Mouse (Mus musculus): ENCODE results near the gene Cysrt1. TPM values are rescaled to one million over a fixed set of nuclear protein-coding genes. Genes with fewer than 3 reads are reported as not detected.

Cysrt1 gene
- polyA plus RNA-seq, 1 experiment from 2014 or later: 66.0 TPM

DNA sequence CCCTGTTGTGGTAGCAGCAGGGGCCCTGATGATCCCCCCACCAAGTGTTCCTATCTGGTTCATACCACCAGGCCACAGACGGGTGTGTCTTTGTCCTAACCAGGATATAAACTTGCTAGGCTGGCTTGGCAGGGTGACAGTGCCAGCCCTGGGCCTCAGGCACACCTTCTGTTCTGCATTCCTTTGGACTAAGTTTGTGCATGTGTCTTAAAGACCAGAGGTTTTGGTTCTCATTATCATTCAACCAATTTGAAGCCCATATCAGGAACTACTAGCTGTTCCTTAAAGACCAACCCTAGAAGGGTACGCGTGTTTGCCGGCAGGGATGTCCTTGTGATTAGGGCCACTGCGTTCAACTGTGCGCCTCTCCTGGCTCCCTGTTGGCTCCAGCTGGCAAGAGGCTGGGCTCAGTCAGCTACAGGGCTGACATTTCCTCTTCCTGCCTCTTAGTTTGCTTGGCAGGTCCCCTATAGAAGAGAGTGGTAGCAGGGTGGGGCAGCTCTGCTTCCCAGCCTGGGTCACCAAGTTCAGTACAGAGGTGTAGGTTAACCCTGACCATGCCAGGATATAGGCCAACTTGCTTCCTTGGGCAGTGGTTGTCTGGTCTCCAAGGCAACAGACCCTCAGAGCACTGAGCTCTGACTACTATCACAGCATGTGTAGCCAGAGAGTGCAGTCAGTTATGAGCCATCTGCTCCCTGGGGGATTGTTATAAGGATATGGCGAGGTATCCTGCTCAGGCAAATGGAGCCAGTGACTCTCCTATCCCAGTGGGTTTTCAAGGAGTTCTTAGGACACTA is 44.8 kb upstream of the Cysrt1 start:
- 27% methylated on average over 7 of the region's 7 CpGs for WGBS

DNA sequence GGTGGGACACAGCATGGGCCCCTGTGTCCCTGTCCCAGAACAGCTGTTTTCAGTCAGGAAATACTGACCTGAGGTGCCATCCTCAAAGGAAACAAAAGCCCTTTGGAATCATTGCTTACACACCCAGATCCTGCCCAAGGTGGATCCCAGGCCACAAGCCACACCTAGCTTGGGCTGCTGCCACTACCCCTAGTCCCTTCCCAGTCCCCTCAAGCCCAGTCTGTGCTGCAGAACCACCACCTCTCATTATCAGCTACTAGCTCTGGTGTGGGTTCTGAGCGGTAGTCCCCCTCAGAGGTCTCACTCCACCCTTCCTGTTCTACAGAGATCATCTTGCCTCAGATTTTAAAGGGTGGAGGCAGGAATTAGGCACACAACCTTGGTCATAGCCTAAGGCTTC is 44.1 kb upstream of the Cysrt1 start:
- Histone ChIP-seq H3K9ac (ENCODE audit: low read length) (peak overlapping the region; percentile 45; the same call in 1 of the 2 replicates), H3K27me3 (ENCODE audit: control insufficient read depth, insufficient read depth, low read length) (peaks cover 27% of the 10 kb centered on the region), H3K4me2 (ENCODE audit: low read depth, low read length) (peak overlapping the region; percentile 32; the same call in 1 of the 2 replicates), H3K27ac (ENCODE audit: low read length) (peak overlapping the region; percentile 97), H3K4me1 (ENCODE audit: control insufficient read depth, insufficient read depth, low read length) (peaks cover 39% of the 10 kb centered on the region), H3K36me3 (ENCODE audit: control insufficient read depth, insufficient read depth, low read length) (peaks cover 14% of the 10 kb centered on the region), H3K4me3 (replicated peaks; ENCODE audit: low read length) (no peak overlapping the region), H3K9me3 (replicated peaks; ENCODE audit: control insufficient read depth, low read length) (no peaks in the 10 kb centered on the region)
- 0 out of 2 replicates have a peak, but pooled peaks have one; percentile 35 for ATAC-seq (ENCODE audit: insufficient read depth, low FRiP score)
- 44% methylated on average over 1 of the region's 1 CpGs for WGBS

More for the DNA sequence above, 44.8 kb upstream of the Cysrt1 start:
- H3K27ac ChIP-seq (ENCODE audit: low read length): peak overlapping the region; percentile 97
- H3K4me2 ChIP-seq (ENCODE audit: low read depth, low read length): peak overlapping the region; percentile 32; the same call in 1 of the 2 replicates
- peak; percentile 80 for ATAC-seq (ENCODE audit: insufficient read depth, low FRiP score)
- H3K36me3 ChIP-seq (ENCODE audit: control insufficient read depth, insufficient read depth, low read length): peaks cover 14% of the 10 kb centered on the region
- no peak overlapping the region for H3K4me3 ChIP-seq (replicated peaks; ENCODE audit: low read length)
- H3K9me3 ChIP-seq (replicated peaks; ENCODE audit: control insufficient read depth, low read length): no peaks in the 10 kb centered on the region
- peak overlapping the region; percentile 42; the same call in 1 of the 2 replicates for H3K9ac ChIP-seq (ENCODE audit: low read length)
- H3K4me1 ChIP-seq (ENCODE audit: control insufficient read depth, insufficient read depth, low read length): peaks cover 45% of the 10 kb centered on the region
- peaks cover 34% of the 10 kb centered on the region for H3K27me3 ChIP-seq (ENCODE audit: control insufficient read depth, insufficient read depth, low read length)

DNA sequence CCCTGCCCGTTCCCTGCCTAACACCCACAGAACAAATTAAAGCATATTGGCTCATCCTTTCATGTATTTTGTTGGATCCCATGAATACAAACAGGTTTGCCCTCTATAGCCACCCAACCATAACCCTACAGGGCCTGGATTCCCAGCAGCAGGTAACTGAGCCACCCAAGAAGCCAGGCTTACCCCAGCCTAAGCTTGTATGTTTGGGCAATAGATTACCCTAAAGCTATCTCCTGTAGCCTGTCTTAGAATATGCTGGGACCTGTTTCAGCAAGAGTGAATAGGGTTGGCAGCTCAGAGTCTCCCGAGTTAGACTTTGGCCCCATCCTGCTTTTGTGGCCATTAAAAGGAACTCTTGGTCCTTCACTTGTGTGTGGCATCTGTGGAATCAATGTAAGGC is 43.3 kb upstream of the Cysrt1 start:
- WGBS: 77% methylated on average over 2 of the region's 2 CpGs
- ATAC-seq (ENCODE audit: insufficient read depth, low FRiP score): no peak
- H3K9ac ChIP-seq (ENCODE audit: low read length): no peak overlapping the region
- H3K4me3 ChIP-seq (replicated peaks; ENCODE audit: low read length): no peak overlapping the region
- no peaks in the 10 kb centered on the region for H3K9me3 ChIP-seq (replicated peaks; ENCODE audit: control insufficient read depth, low read length)
- H3K4me2 ChIP-seq (ENCODE audit: low read depth, low read length): no peak overlapping the region
- peaks cover 39% of the 10 kb centered on the region for H3K4me1 ChIP-seq (ENCODE audit: control insufficient read depth, insufficient read depth, low read length)
- peaks cover 19% of the 10 kb centered on the region for H3K27me3 ChIP-seq (ENCODE audit: control insufficient read depth, insufficient read depth, low read length)
- peaks cover 14% of the 10 kb centered on the region for H3K36me3 ChIP-seq (ENCODE audit: control insufficient read depth, insufficient read depth, low read length)
- H3K27ac ChIP-seq (ENCODE audit: low read length): peak overlapping the region; percentile 97

DNA sequence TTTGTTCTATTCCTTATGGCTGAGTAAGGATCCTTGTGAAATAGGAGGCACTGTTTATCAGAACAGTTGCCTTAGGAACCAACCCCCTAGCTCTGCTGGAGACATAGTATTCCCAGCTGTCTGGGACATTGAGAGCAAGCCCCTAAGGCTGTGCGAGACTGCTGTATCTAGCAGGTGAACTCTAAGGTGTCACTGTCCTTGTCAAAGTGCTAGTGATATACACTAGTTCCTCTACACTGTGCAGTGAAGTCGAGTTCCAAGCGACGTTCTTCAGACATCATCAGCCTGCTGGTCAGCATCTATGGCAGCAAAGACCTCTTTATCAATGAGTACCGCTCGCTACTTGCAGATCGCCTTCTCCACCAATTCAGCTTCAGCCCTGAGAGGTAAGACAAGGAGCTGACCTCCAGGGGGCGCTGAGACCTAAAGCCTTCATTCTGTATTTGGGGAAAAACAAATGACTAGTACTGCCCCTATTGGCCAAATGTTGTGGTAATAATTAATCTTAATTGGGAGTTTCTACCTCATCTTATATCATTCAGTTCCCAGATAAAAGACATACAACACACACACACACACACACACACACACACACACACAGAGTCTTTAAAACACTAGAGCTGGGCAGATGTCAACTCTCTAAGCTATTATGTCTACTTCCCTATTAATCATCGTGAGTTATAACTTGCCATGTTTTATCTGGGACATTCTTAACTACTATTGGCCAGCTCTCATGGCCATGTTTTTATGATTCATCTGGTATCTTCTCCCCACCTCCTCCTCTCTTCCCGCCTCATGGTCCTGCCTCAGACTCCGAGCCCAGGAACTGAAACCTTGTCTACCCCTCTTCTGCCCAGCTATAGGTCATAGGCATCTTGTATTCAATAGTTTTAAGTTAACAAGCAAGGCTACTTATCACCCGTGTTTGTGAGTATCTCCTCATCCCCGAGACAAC is 37.0 kb upstream of the Cysrt1 start:
- H3K4me3 ChIP-seq (replicated peaks; ENCODE audit: low read length): no peak overlapping the region
- no peak overlapping the region for H3K9ac ChIP-seq (ENCODE audit: low read length)
- H3K4me1 ChIP-seq (ENCODE audit: control insufficient read depth, insufficient read depth, low read length): peaks cover 1% of the 10 kb centered on the region; the same call in 1 of the 2 replicates
- H3K36me3 ChIP-seq (ENCODE audit: control insufficient read depth, insufficient read depth, low read length): peaks cover 36% of the 10 kb centered on the region
- no peak overlapping the region for H3K27ac ChIP-seq (ENCODE audit: low read length)
- 58% methylated on average over 13 of the region's 13 CpGs for WGBS
- H3K27me3 ChIP-seq (ENCODE audit: control insufficient read depth, insufficient read depth, low read length): no peaks in the 10 kb centered on the region
- no peak overlapping the region for H3K4me2 ChIP-seq (ENCODE audit: low read depth, low read length)
- H3K9me3 ChIP-seq (replicated peaks; ENCODE audit: control insufficient read depth, low read length): no peaks in the 10 kb centered on the region
- peak; percentile 59; the same call in 1 of the 2 replicates for ATAC-seq (ENCODE audit: insufficient read depth, low FRiP score)

DNA sequence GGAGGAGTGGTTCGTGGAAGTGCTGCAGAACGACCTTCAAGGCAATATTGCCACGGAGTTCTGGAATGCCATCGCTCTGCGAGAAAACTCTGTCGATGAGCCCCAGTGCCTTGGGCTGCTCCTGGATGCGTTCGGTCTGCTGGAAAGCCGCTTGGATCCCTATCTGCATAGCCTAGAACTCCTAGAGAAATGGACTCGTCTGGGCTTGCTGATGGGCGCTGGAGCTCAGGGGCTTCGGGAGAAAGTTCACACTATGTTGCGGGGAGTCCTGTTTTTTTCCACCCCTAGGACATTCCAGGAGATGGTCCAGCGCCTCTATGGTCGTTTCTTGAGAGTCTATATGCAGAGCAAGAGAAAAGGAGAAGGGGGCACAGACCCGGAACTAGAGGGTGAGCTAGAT is 30.8 kb upstream of the Cysrt1 start:
- WGBS: 33% methylated on average over 16 of the region's 16 CpGs
- H3K9me3 ChIP-seq (replicated peaks; ENCODE audit: control insufficient read depth, low read length): no peaks in the 10 kb centered on the region
- H3K4me2 ChIP-seq (ENCODE audit: low read depth, low read length): peak overlapping the region; percentile 94
- H3K36me3 ChIP-seq (ENCODE audit: control insufficient read depth, insufficient read depth, low read length): peaks cover 35% of the 10 kb centered on the region
- peak overlapping the region; percentile 68; the same call in 1 of the 2 replicates for H3K27ac ChIP-seq (ENCODE audit: low read length)
- ATAC-seq (ENCODE audit: insufficient read depth, low FRiP score): no peak
- H3K27me3 ChIP-seq (ENCODE audit: control insufficient read depth, insufficient read depth, low read length): no peaks in the 10 kb centered on the region
- H3K4me3 ChIP-seq (replicated peaks; ENCODE audit: low read length): peak overlapping the region; percentile 93
- peak overlapping the region; percentile 94 for H3K9ac ChIP-seq (ENCODE audit: low read length)
- H3K4me1 ChIP-seq (ENCODE audit: control insufficient read depth, insufficient read depth, low read length): peaks cover 23% of the 10 kb centered on the region

DNA sequence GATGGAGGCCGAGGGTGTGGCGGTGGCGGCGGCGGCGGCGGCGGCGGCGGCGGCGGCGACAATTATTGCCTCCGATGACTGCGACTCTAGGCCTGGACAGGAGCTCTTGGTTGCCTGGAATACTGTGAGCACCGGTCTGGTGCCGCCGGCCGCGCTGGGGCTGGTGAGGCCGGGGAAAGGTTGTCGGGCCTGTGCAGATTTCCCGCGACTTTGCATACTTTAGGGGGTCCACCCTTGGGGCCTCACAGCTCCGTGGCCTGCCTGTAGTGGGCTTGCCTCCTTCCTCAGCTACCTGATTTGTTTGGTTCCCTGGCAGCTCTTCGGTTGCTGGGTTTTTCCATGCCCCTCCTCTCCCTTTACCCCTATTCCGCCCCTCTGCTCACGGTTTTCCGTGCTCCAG is 30.3 kb upstream of the Cysrt1 start:
- under 1% methylated on average over 29 of the region's 29 CpGs for WGBS
- H3K9me3 ChIP-seq (replicated peaks; ENCODE audit: control insufficient read depth, low read length): no peaks in the 10 kb centered on the region
- no peaks in the 10 kb centered on the region for H3K27me3 ChIP-seq (ENCODE audit: control insufficient read depth, insufficient read depth, low read length)
- peak overlapping the region; percentile 94 for H3K4me2 ChIP-seq (ENCODE audit: low read depth, low read length)
- ATAC-seq (ENCODE audit: insufficient read depth, low FRiP score): peak; percentile 37; the same call in 1 of the 2 replicates
- H3K4me1 ChIP-seq (ENCODE audit: control insufficient read depth, insufficient read depth, low read length): peaks cover 28% of the 10 kb centered on the region
- peak overlapping the region; percentile 93 for H3K4me3 ChIP-seq (replicated peaks; ENCODE audit: low read length)
- H3K27ac ChIP-seq (ENCODE audit: low read length): peak overlapping the region; percentile 68
- peak overlapping the region; percentile 94 for H3K9ac ChIP-seq (ENCODE audit: low read length)
- peaks cover 31% of the 10 kb centered on the region for H3K36me3 ChIP-seq (ENCODE audit: control insufficient read depth, insufficient read depth, low read length)

DNA sequence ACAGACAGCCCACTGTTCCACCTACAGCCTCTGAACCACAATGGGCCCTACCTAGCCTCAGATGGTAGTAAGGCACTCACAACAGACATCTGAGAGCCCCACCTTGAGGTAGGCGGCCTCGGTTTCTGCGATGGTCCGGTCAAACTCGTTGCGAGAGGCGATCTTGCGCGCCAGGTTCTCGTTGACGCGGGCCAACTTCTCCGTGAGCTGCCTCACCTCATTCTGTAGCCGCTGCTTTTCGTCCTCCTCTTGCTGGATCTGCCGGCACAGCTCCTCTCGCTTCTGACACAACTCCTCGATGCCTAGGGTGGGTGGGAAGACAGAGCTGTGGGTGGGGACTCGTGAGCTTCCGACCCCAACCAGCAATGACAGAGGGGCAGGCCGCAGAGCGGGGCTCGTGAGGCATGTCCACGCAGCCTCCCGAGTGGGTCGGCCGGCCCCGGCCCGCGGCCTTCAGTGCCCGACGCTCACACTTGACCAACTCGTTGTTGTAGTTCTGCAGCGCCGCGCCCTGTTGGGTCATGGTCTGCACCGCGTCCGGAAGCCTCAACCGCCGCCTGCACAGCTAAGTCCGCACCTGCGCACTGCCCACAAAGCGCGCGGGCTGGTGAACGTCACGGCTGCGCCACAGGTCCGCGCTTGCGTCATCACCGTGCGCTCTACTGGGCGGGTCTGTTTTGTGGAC is 29.7 kb upstream of the Cysrt1 start, which contains the start of the genes Ssna1 and Anapc2:
TSS of gene Ssna1 (minus strand) at position 612 of the 685 bp plus-strand sequence.
TSS of gene Anapc2 (plus strand) at position 652 of the 685 bp plus-strand sequence.
- Histone ChIP-seq H3K27me3 (ENCODE audit: control insufficient read depth, insufficient read depth, low read length) (no peaks in the 10 kb centered on the region), H3K4me1 (ENCODE audit: control insufficient read depth, insufficient read depth, low read length) (peaks cover 34% of the 10 kb centered on the region), H3K36me3 (ENCODE audit: control insufficient read depth, insufficient read depth, low read length) (peaks cover 31% of the 10 kb centered on the region), H3K27ac (ENCODE audit: low read length) (peak within 1 kb of the TSS; percentile 94), H3K9ac (ENCODE audit: low read length) (peak within 1 kb of the TSS; percentile 94), H3K4me3 (replicated peaks; ENCODE audit: low read length) (peak within 1 kb of the TSS; percentile 93), H3K9me3 (replicated peaks; ENCODE audit: control insufficient read depth, low read length) (no peaks in the 10 kb centered on the region), H3K4me2 (ENCODE audit: low read depth, low read length) (peak within 1 kb of the TSS; percentile 94)
- peak; percentile 97 for ATAC-seq (ENCODE audit: insufficient read depth, low FRiP score)
- WGBS: under 1% methylated on average over 55 of the region's 55 CpGs

DNA sequence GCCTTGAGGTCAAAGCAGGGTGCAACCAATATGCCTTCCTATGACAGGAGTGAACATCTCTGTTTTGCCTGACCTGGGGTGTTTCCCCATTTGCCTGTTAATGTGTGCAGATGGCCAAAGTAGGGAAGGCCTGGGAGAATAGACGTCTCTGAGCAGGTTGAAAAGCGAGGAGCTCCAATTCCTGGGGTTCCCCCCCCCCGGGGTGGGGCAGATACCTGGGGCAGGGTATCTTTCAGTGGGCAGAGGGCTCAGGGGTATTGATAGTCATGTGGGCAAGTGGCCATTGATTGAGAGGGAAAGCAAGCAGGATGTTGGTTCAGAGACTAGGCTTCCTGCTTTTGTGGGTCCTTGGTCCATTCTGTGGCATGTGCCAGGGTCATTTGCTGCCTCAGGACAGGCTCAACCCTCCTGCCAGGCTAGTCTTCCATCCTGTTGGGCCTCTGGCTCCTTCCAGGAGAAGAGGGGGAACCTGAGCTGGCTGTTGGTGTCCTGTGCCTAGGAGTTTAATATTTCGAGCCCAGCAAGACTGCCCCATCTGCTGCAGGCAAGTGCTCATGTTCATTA is 25.6 kb upstream of the Cysrt1 start:
- ATAC-seq (ENCODE audit: insufficient read depth, low FRiP score): no peak
- H3K36me3 ChIP-seq (ENCODE audit: control insufficient read depth, insufficient read depth, low read length): peaks cover 8% of the 10 kb centered on the region; the same call in 1 of the 2 replicates
- WGBS: 67% methylated on average over 4 of the region's 4 CpGs
- H3K27ac ChIP-seq (ENCODE audit: low read length): peak overlapping the region; percentile 90
- H3K9me3 ChIP-seq (replicated peaks; ENCODE audit: control insufficient read depth, low read length): no peaks in the 10 kb centered on the region
- H3K27me3 ChIP-seq (ENCODE audit: control insufficient read depth, insufficient read depth, low read length): peaks cover 7% of the 10 kb centered on the region; the same call in 1 of the 2 replicates
- H3K4me2 ChIP-seq (ENCODE audit: low read depth, low read length): peak overlapping the region; percentile 85; the same call in 1 of the 2 replicates
- H3K9ac ChIP-seq (ENCODE audit: low read length): no peak overlapping the region; the same call in 1 of the 2 replicates
- peaks cover 45% of the 10 kb centered on the region for H3K4me1 ChIP-seq (ENCODE audit: control insufficient read depth, insufficient read depth, low read length)
- H3K4me3 ChIP-seq (replicated peaks; ENCODE audit: low read length): peak overlapping the region; percentile 14; the same call in 1 of the 2 replicates

All from stomach, embryonic 16.5 days (tissue).